Mouse (Mus musculus) cerebellum, adult 11 months (tissue): ENCODE data around the gene Ttc7b.

Experiments used
- DNase-seq: peaks from one replicate; pipeline ENCODE4 v3.0.0; 2022

Ttc7b gene

GRCm38 (mm10) chr12:100483054-100483453 lies 37.6 kb downstream of the Ttc7b start:
- DNase-seq = no peak

GRCm38 (mm10) chr12:100482255-100482654 lies 38.4 kb downstream of the Ttc7b start:
- DNase-seq = no peak

- no peak for DNase-seq
Measured at GRCm38 (mm10) chr12:100481443-100482026, 39.1 kb downstream of the Ttc7b start.

GRCm38 (mm10) chr12:100480642-100481442 lies 39.8 kb downstream of the Ttc7b start:
- no peak for DNase-seq

GRCm38 (mm10) chr12:100479892-100480621 lies 40.6 kb downstream of the Ttc7b start:
- DNase-seq = no peak

- no peak for DNase-seq
Measured at GRCm38 (mm10) chr12:100479270-100479869, 41.3 kb downstream of the Ttc7b start.

GRCm38 (mm10) chr12:100478615-100479014 lies 42.0 kb downstream of the Ttc7b start:
- DNase-seq = no peak

GRCm38 (mm10) chr12:100478151-100478550 lies 42.5 kb downstream of the Ttc7b start:
- no peak for DNase-seq

- DNase-seq = no peak
Measured at GRCm38 (mm10) chr12:100477474-100477873, 43.2 kb downstream of the Ttc7b start.

- no peak for DNase-seq
Measured at GRCm38 (mm10) chr12:100476351-100476750, 44.3 kb downstream of the Ttc7b start.

- no peak for DNase-seq
Measured at GRCm38 (mm10) chr12:100475489-100475888, 45.1 kb downstream of the Ttc7b start.

- no peak for DNase-seq
Measured at GRCm38 (mm10) chr12:100474661-100475321, 45.8 kb downstream of the Ttc7b start.

GRCm38 (mm10) chr12:100470295-100470694 lies 50.3 kb downstream of the Ttc7b start:
- no peak for DNase-seq

GRCm38 (mm10) chr12:100469503-100470293 lies 50.9 kb downstream of the Ttc7b start:
- no peak for DNase-seq

GRCm38 (mm10) chr12:100465101-100465715 lies 55.4 kb downstream of the Ttc7b start:
- DNase-seq = no peak

- DNase-seq = no peak
Measured at GRCm38 (mm10) chr12:100457701-100458100, 62.9 kb downstream of the Ttc7b start.

- no peak for DNase-seq
Measured at GRCm38 (mm10) chr12:100456257-100456975, 64.2 kb downstream of the Ttc7b start.

GRCm38 (mm10) chr12:100455453-100455852 lies 65.2 kb downstream of the Ttc7b start:
- peak; percentile 49 for DNase-seq

- DNase-seq = no peak
Measured at GRCm38 (mm10) chr12:100447701-100448277, 72.8 kb downstream of the Ttc7b start.

GRCm38 (mm10) chr12:100447161-100447560 lies 73.5 kb downstream of the Ttc7b start:
- peak; percentile 37 for DNase-seq
